Mouse (Mus musculus) mouse embryonic stem cell (cell line): ENCODE results near the gene Cldn12.

Experiments
- in situ Hi-C, 2 experiments: fragments of 300-500 bp; cut with MboI; formaldehyde crosslinking; loops; 1 replicate in 1 of 2; 3 replicates in 1 of 2; pipeline ENCODE4 v1.14.3; 2019 to 2020; ENCODE audit warnings: low sequenced_read_pairs in 2 of 2, low pct_unique_long_range_greater_than_20kb in 1 of 2, mixed read lengths in 1 of 2; ENCODE audit not compliant: unreplicated experiment in 1 of 2

Gene Cldn12

GRCm38 (mm10) chr5:5514196-5515076 lies at the start of gene Cldn12:
Cldn12 (minus strand) TSS chr5:5514958.
- in situ Hi-C loops, result no loop called here

- in situ Hi-C loops, result no loop called here
These were observed 47.7 kb upstream of the Cldn12 start for GRCm38 (mm10) chr5:5562435-5562834.

GRCm38 (mm10) chr5:5561041-5561706 lies 46.4 kb upstream of the Cldn12 start:
- in situ Hi-C loops, result no loop called here

- in situ Hi-C loops, result no loop called here
These were observed 45.0 kb upstream of the Cldn12 start for GRCm38 (mm10) chr5:5559798-5560197.

GRCm38 (mm10) chr5:5559079-5559740 lies 44.5 kb upstream of the Cldn12 start, which contains the start of gene Gtpbp10:
Gtpbp10 (minus strand) TSS chr5:5559538.
- in situ Hi-C loops, result no loop called here

- in situ Hi-C loops, result no loop called here
These were observed 36.4 kb upstream of the Cldn12 start for GRCm38 (mm10) chr5:5551110-5551509.

- in situ Hi-C loops, result no loop called here
These were observed 25.6 kb upstream of the Cldn12 start for GRCm38 (mm10) chr5:5540385-5540784.

- in situ Hi-C loops, result no loop called here
These were observed 25.0 kb upstream of the Cldn12 start for GRCm38 (mm10) chr5:5539771-5540170.

GRCm38 (mm10) chr5:5536131-5536530 lies 21.4 kb upstream of the Cldn12 start:
- in situ Hi-C loops, result no loop called here

- in situ Hi-C loops, result no loop called here
These were observed 19.1 kb upstream of the Cldn12 start for GRCm38 (mm10) chr5:5533656-5534420.

- in situ Hi-C loops, result no loop called here
These were observed 653 bp upstream of the Cldn12 start for GRCm38 (mm10) chr5:5515411-5515810.

GRCm38 (mm10) chr5:5511401-5511800 lies 3.4 kb downstream of the Cldn12 start:
- in situ Hi-C loops, result no loop called here

- in situ Hi-C loops, result no loop called here
These were observed 3.8 kb downstream of the Cldn12 start for GRCm38 (mm10) chr5:5510989-5511388.

- in situ Hi-C loops, result no loop called here
These were observed 4.4 kb downstream of the Cldn12 start for GRCm38 (mm10) chr5:5510304-5510887.

GRCm38 (mm10) chr5:5508231-5508630 lies 6.5 kb downstream of the Cldn12 start:
- in situ Hi-C loops, result no loop called here

- in situ Hi-C loops, result no loop called here
These were observed 7.0 kb downstream of the Cldn12 start for GRCm38 (mm10) chr5:5507701-5508225.

- in situ Hi-C loops, result no loop called here
These were observed 10.3 kb downstream of the Cldn12 start for GRCm38 (mm10) chr5:5504456-5504855.

GRCm38 (mm10) chr5:5503381-5503780 lies 11.4 kb downstream of the Cldn12 start:
- in situ Hi-C loops, result no loop called here
